Mouse (Mus musculus) activated CD4-positive, CD25-positive, alpha-beta regulatory T cell, adult 4 months (primary cell): ENCODE results near the gene Cilp2. TPM values are rescaled to one million over a fixed set of nuclear protein-coding genes. Genes with fewer than 3 reads are reported as not detected.

ENCODE experiments used
- ATAC-seq: one replicate; pipeline ENCODE4 v1.8.0; 2017
- polyA plus RNA-seq, 2 experiments: library from polyadenylated mRNA; unstranded; fragments of 100-300 nt; shearing (Covaris generic); gene quantifications; one replicate each; pipeline ENCODE4 v1.2.1; 2017

The Cilp2 gene
- not detected for polyA plus RNA-seq

DNA sequence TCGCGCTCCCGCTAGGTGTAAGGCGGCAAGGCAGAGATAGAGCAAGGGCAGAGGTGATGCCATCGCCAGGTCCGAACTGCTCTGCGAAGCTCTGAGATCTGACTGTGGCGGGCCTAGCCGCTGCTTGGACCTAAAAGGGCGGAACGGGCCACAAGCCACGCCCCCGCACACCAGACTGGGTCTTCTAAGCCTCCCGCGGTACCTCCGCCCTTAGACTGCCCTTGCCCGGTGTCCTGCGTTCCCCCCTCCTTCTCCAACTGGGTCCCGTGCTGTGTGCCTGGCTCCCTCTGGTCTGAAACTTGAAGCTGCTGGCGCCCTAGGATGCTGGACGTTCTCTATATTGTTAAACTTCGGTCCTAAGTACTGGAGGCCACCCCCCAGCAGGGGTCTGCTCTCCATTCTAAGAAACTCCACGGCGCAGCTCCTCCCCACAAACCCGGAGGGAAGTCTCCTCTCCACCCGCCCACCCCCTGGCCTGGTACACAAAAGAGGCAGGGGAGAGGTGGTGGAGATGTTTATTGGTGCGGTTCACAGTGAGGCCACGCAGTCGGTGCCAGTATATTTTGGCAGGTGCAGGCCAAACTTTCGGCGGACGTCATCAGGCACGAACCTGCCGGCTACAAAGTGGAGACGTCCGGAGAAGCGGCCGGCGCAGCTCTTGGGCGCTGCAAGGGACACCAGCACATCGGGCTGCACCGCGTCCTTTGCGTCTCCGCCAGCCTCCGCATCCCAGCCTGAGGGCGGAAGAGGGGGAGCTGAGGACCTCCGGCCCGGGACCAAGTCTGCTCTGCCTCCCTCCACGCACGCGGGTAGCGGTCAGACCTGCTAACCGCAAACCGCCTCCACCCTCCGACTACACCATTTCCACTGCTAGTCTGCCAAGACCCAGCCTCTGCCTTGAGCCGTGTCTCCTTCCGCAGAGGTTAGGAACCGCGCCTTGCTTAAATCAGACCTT lies at the start of gene Cilp2:
TSS of gene Cilp2 (minus strand) at position 399 of the 955 bp plus-strand sequence.
- ATAC-seq, result peak; percentile 40

DNA sequence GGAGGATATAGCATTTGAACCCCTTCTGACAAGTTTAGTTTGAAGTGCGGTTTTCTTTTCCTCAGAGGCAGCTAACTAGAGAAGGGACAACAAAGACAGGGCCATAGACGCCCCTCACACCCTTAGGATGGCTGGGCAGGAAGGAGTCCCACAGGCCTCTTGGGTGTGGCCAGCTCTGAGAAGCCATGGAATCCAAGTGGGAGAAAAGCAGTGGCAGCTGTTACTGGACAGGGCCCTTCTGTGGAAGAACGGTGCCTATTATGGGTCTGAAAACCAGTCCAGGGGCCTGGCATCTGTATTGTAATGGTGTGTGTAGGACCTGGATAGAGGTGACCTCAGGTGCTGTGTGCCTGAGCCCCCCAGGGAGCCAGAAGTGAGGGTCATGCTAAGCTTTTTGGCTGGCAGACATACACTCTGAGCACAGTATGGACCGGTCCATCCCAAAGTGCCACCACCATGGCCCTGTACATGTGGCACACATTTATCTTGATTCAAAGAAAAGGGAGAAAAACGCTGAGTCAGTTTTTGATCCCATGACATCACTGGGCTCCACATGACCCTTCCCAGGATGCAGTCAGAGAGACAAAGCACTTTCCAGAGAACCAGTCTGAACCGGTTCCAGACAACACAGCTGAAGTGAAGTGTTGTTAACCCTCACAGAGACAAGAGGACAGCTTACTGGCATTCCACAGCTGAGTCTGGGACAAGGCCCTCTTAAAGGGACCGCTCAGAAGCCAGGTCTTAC lies 48.7 kb upstream of the Cilp2 start:
- no peak for ATAC-seq

DNA sequence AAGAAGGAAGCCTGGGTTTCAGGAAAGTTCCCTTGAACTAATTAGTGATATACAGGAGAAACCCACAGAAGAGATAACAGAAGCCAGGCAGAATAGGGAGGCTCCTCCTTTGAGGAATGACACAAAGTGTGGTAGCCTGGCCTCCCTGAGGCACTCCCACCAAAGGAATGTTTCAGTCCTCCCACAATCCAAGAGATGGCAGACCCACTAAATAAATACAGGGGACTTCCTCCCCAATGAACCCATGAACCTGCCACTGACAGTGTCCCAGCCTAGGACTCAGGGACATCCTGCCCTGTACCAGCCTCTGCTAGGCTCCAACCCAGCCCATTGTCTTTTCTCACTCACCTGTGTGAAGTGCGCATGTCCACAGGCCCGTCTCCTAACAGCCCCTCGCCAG lies 47.9 kb upstream of the Cilp2 start:
- ATAC-seq, result no peak

GRCm38 (mm10) chr8:69934582-69934981 lies 47.1 kb upstream of the Cilp2 start:
- ATAC-seq, result no peak

DNA sequence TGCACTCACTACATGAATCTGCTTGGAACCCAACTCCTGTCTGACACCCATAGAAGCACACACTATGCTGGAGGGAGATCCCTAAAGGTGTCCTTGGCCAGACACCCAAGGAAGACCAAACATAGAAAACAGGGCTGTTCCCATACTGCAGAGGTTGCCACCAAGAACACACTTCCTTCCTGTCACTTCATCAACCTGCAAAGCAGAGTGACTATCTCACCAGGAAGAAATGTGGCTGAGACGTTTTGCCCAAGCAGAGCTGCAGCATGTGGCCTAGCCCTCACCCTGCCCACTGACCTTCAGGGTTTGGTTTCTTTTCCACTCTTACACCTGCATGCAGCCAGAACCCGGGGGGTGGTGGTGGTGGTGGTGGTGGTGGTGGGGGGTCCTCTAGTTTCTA lies 46.3 kb upstream of the Cilp2 start:
- peak; percentile 23 for ATAC-seq

- no peak for ATAC-seq
Observed at GRCm38 (mm10) chr8:69926901-69927300, 39.4 kb upstream of the Cilp2 start.

DNA sequence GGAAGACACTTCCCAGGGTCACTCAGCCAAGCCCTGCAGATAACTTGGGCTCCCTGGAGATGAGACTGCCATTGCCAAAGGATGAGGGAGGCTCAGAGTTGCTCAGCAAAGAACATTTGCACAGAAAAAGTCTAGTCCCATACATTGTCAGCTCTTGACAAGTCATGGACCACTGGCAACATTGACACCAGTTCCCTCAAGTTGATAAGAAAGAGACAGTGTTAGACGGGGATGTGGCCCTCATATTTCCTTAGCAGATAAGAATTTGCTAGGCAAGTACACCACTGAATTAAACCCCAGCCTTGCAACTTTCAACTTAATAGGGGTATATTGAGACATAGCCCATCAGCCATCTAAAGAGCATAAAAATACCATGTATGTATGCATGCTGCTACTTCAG lies 36.5 kb upstream of the Cilp2 start:
- no peak for ATAC-seq

DNA sequence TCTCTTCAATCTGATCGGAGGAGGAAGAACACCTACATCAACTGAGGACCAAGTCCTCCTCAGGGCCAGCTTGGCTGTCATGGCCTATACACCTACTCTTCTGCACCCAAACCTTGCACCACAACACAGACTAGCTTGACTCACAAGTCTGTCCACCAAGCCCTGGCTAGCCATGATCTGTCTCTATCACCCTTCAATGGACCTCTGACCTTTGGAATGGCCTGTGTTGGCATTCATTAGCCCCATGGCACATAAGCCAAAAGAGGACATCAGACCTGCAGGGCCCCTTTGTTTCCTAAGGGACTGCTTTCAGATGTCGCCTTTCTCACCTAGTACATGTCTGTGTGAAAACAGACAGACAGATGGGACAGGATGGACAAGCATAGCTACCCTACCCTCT lies 33.7 kb upstream of the Cilp2 start:
- ATAC-seq, result no peak

DNA sequence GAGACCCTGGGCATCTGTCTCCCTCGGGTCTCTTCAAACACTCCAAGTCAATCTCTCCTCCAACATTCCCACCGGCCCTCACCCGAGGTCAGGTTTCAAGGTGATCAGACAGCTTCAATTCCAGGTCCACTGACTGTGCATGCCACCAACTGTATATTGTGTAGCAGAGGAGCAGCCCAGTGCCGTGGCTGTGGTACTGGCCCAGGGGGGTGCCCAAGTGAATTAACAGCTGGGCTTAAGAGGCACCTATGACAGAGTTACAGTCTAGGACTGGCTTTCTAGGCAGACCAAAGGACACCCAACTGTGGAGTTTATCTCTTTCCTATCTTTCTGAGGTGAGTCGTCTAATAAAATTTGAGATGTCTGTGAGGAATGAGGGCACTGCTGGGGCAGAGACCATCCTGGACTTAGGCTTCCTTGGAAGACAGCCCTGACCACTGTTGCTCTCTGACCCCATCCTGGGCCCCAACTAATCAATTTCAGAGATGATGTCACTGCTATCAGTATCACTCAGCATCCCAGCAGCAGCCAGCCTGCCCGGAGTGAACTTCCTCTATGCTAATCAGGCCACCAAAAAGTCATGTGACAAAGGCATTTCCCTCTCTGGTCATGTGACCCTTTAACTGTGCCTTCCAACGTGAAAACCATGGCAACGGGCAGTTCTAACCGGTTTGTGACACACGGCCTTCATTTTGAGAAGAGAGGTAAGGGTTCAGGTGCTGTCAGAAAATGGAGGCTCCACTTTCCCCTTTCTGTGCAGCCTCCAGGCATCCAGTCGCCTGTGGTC lies 32.6 kb upstream of the Cilp2 start:
- ATAC-seq, result peak; percentile 81

- ATAC-seq, result peak; percentile 75
Observed at GRCm38 (mm10) chr8:69919010-69919409, 31.5 kb upstream of the Cilp2 start.

GRCm38 (mm10) chr8:69918506-69918905 lies 31.0 kb upstream of the Cilp2 start:
- ATAC-seq, result peak; percentile 21

GRCm38 (mm10) chr8:69915748-69916147 lies 28.3 kb upstream of the Cilp2 start:
- no peak for ATAC-seq

- no peak for ATAC-seq
Observed at GRCm38 (mm10) chr8:69914526-69914925, 27.0 kb upstream of the Cilp2 start.

DNA sequence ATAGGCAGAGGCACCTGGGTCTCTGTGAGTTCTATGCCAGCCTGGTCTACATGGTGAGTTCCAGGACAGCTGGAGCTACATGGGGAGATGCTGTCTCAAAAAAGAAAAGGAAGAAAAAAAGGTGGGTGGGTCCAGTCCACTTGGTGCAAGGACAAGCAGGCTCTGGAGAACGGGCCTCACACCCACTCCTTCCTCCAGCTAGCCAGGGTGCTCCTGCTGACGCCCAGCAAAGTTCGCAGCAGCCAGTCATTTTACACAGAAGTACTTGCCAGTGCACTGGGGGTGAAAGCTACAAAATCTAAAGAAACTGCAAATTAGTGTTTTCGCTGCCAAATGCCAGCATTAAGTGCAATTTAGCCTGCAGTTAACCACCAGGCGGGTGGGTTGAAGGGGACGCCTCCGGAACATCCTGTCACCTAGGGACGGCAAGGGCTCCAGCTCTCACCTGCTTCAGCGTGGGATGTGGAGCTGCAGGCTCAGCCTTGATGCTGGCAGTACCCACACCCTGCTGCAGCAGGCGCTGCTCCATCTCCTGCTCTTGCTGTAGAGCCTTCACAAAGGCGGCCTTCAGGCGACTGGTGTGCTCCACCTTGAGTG lies 25.1 kb upstream of the Cilp2 start:
- no peak for ATAC-seq

DNA sequence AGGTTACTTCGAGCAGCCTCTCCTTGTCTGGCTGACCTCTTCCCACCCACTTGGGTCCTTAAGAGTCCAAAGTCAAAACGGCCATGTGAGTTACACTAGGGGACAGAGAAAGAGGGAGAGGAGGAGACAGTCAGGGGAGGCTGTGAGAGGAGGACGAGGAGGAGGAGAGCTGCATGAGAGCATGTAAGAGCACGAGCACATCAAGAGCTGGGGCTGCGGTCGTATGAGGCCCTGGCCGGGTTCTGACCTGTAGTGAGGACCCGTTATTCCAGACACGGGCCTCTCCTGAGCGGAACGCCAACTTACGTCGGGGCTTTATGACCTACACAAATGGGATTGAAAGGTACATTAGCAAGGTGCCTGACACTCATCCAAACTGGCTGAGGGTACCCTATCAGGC lies 24.4 kb upstream of the Cilp2 start:
- ATAC-seq, result no peak

DNA sequence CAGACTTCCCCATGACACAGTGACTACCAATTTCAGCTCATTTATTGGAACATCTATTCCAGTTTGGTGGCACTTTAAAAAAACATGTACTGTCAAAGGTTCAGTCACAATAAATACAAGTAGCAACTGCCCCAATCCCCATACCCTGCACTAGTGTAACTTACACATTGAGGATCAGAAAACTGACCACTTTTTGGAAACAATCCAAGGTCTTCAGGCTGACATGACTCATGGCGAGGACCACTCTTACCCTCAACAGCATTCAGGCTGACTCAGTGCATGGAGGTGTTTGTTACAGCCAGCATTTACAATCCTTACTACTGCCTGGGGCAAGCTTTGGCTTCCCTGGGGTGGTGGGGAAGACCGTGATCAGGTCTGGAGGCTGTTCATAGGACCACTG lies 19.6 kb upstream of the Cilp2 start:
- ATAC-seq, result no peak

GRCm38 (mm10) chr8:69906260-69906659 lies 18.8 kb upstream of the Cilp2 start:
- ATAC-seq, result no peak

DNA sequence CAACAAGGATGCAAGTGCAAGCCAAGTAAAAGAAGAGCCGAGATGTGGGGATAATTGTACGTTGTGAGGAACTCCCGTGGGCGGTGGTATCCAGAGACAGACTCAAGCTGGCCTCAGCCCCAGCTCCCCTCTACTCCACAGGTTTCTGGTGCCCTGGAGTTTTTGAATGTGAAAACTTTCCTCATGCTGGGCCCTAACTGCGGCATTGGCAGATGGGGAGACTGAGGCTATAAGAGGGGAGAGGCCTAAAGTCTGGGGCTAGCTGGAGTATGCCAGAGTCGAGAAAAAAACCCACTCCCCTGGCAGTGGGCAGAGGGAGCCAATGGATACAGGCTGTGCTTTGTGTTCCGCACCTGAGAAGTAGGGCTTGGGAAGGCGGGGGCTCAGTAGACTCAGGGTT lies 16.6 kb upstream of the Cilp2 start:
- no peak for ATAC-seq

DNA sequence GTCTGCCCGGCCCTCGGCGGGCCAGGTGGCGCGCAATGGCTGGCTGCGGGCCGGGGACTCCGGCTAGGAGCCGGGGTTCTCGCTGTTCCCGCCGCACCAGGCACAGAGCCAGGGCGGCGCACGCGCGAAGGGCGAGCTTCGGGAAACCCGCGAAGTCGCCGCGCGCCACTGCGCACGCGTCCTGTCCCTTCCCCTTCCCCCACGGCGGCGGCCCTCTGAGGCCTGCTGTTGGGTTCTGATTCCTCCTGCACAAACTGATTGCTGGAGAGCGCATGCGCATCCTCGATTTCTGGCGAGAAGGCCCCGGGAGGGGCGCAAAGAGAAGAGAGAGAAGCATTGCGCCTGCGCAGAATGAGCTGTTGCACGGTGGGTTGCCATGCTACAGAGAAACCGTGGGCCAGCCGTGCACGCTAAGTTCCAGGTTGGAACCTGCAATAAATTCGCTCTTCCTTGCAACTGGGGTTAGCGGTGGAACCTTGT lies 15.6 kb upstream of the Cilp2 start:
- ATAC-seq, result peak; percentile 62

DNA sequence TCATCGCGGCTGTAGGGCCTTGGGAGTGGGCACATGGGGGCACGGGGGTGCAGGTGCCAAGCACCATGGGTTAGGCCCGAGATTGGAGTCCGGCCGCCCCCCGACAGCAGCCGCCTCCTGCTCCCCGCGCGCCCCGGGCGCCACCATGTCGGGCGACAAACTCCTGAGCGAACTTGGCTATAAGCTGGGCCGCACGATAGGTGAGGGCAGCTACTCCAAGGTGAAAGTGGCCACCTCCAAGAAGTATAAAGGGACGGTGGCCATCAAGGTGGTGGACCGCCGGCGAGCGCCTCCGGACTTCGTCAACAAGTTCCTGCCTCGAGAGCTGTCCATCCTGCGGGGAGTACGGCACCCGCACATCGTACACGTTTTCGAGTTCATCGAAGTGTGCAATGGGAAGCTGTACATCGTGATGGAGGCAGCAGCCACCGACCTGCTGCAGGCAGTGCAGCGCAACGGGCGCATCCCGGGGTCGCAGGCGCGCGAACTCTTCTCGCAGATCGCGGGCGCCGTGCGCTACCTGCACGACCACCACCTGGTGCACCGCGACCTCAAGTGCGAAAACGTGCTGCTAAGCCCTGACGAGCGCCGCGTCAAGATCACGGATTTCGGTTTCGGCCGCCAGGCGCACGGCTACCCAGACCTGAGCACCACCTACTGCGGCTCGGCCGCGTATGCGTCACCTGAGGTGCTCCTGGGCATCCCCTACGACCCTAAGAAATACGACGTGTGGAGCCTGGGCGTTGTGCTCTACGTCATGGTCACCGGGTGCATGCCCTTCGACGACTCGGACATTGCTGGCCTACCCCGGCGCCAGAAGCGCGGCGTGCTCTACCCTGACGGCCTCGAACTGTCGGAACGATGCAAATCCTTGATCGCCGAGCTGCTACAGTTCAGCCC lies 14.9 kb upstream of the Cilp2 start, which contains the start of the genes Tssk6, Ndufa13 and Yjefn3:
TSS of gene Tssk6 (plus strand) at position 22 of the 900 bp plus-strand sequence.
TSS of gene Ndufa13 (minus strand) at position 396 of the 900 bp plus-strand sequence.
TSS of gene Yjefn3 (minus strand) at position 550 of the 900 bp plus-strand sequence.
- peak; percentile 45 for ATAC-seq
